In genomic region chr9:95685660-95686440, GRCm38 (mm10) we compare ENCODE assay signal across 18 mouse cellular contexts. TPM values are rescaled to one million over a fixed set of nuclear protein-coding genes. Genes with fewer than 3 reads are reported as not detected.
DNase-seq lines count a peak whose midpoint lies in the region; ATAC-seq and TF ChIP-seq lines count a peak whose summit lies in the region.
"Had no signal": no experiment of that assay in that cellular context is flagged by ENCODE, and none has a peak within 500 bp of the region (broad histone marks: within the 10 kb centered on the region; RNA-seq: fewer than 3 reads in every experiment).

No protein-coding gene starts in this region.

- DNase-seq in midbrain, embryonic 10.5 days (ENCODE audit: low spot score), result peak; percentile 33
- DNase-seq in midbrain, postnatal 0 days (ENCODE audit: low spot score), result no peak
- DNase-seq in limb, embryonic 10.5 days (ENCODE audit: low spot score), result peak; percentile 39
- no peak for DNase-seq in cerebellum, adult 11-12 months
- DNase-seq in natural killer cell, adult 2 months (ENCODE audit: low spot score in 2 of 2), result no peak
- DNase-seq in thymus, adult 2 months, result no peak
- DNase-seq: adrenal gland, postnatal 25 days; cerebellum, postnatal 14 days; heart, adult 18-20 months; kidney, postnatal 14 days; right cerebral cortex, postnatal 4 days had no signal

- H3K4me3 ChIP-seq in midbrain, embryonic 10.5 days, result no peak overlapping the region
- H3K4me3 ChIP-seq in midbrain, postnatal 0 days (ENCODE audit: low read depth, low read length), result no peak overlapping the region
- no peak overlapping the region for H3K4me3 ChIP-seq in embryonic facial prominence, embryonic 15.5 days (replicated peaks)
- no peak overlapping the region for H3K4me3 ChIP-seq in limb, embryonic 10.5 days
- H3K4me3 ChIP-seq in midbrain, embryonic 16.5 days (ENCODE audit: low read depth, low read length), result no peak overlapping the region
- no peak overlapping the region for H3K4me3 ChIP-seq in thymus, adult 2 months (ENCODE audit: control insufficient read depth, insufficient read depth, low read length)
- H3K4me3 ChIP-seq: liver, embryonic 15.5 days; neural tube, embryonic 13.5 days had no signal

- H3K27me3 ChIP-seq in midbrain, embryonic 10.5 days (ENCODE audit: low read depth, poor library complexity, severe bottlenecking), result peaks cover 7% of the 10 kb centered on the region; the same call in 1 of the 2 replicates
- H3K27me3 ChIP-seq in midbrain, postnatal 0 days (ENCODE audit: insufficient read depth, low read length), result no peaks in the 10 kb centered on the region
- H3K27me3 ChIP-seq in embryonic facial prominence, embryonic 15.5 days, result no peaks in the 10 kb centered on the region
- H3K27me3 ChIP-seq in limb, embryonic 10.5 days (ENCODE audit: low read depth, poor library complexity, severe bottlenecking), result no peaks in the 10 kb centered on the region
- no peaks in the 10 kb centered on the region for H3K27me3 ChIP-seq in midbrain, embryonic 16.5 days (ENCODE audit: control insufficient read depth, insufficient read depth, low read depth, low read length)
- no peaks in the 10 kb centered on the region for H3K27me3 ChIP-seq in thymus, adult 2 months (ENCODE audit: control insufficient read depth, insufficient read depth, low read length)
- H3K27me3 ChIP-seq: liver, embryonic 15.5 days; neural tube, embryonic 13.5 days had no signal

- no peaks in the 10 kb centered on the region for H3K9me3 ChIP-seq in midbrain, embryonic 10.5 days (replicated peaks)
- no peaks in the 10 kb centered on the region for H3K9me3 ChIP-seq in midbrain, postnatal 0 days (ENCODE audit: low read length)
- H3K9me3 ChIP-seq in embryonic facial prominence, embryonic 15.5 days (replicated peaks), result no peaks in the 10 kb centered on the region
- no peaks in the 10 kb centered on the region for H3K9me3 ChIP-seq in limb, embryonic 10.5 days (replicated peaks)
- H3K9me3 ChIP-seq in midbrain, embryonic 16.5 days (replicated peaks; ENCODE audit: control insufficient read depth, low read length, poor library complexity, severe bottlenecking), result no peaks in the 10 kb centered on the region
- H3K9me3 ChIP-seq: G1E; liver, embryonic 15.5 days; neural tube, embryonic 13.5 days had no signal

- H3K9ac ChIP-seq in midbrain, postnatal 0 days (replicated peaks; ENCODE audit: low read length, poor library complexity, severe bottlenecking), result no peak overlapping the region
- H3K9ac ChIP-seq in embryonic facial prominence, embryonic 15.5 days, result no peak overlapping the region
- no peak overlapping the region for H3K9ac ChIP-seq in midbrain, embryonic 16.5 days (ENCODE audit: low read depth, low read length)
- H3K9ac ChIP-seq: hindbrain, embryonic 14.5 days; liver, embryonic 15.5 days; neural tube, embryonic 13.5 days had no signal

- no peak overlapping the region for H3K4me2 ChIP-seq in midbrain, postnatal 0 days (ENCODE audit: low read depth, low read length, poor library complexity, severe bottlenecking)
- H3K4me2 ChIP-seq in embryonic facial prominence, embryonic 15.5 days (replicated peaks), result no peak overlapping the region
- no peak overlapping the region for H3K4me2 ChIP-seq in midbrain, embryonic 16.5 days (ENCODE audit: low read length)
- H3K4me2 ChIP-seq: hindbrain, embryonic 14.5 days; liver, embryonic 15.5 days; neural tube, embryonic 13.5 days had no signal

- no peak for ATAC-seq in midbrain, postnatal 0 days (ENCODE audit: low FRiP score)
- ATAC-seq in embryonic facial prominence, embryonic 15.5 days (ENCODE audit: insufficient number of reproducible peaks, low FRiP score, low TSS enrichment, low read depth), result peak; percentile 43
- peak; percentile 45; the same call in 1 of the 2 replicates for ATAC-seq in midbrain, embryonic 16.5 days
- ATAC-seq: intestine, embryonic 16.5 days had no signal

- no peak overlapping the region for H3K27ac ChIP-seq in midbrain, embryonic 10.5 days (replicated peaks)
- no peak overlapping the region for H3K27ac ChIP-seq in midbrain, postnatal 0 days (ENCODE audit: low read depth, low read length)
- no peak overlapping the region for H3K27ac ChIP-seq in embryonic facial prominence, embryonic 15.5 days (replicated peaks)
- H3K27ac ChIP-seq in limb, embryonic 10.5 days, result no peak overlapping the region
- no peak overlapping the region for H3K27ac ChIP-seq in midbrain, embryonic 16.5 days (ENCODE audit: low read length)
- no peak overlapping the region for H3K27ac ChIP-seq in thymus, adult 2 months (ENCODE audit: control insufficient read depth, insufficient read depth, low read length)
- H3K27ac ChIP-seq: hindbrain, embryonic 14.5 days; liver, embryonic 15.5 days; neural tube, embryonic 13.5 days had no signal

- H3K36me3 ChIP-seq in midbrain, embryonic 10.5 days, result no peaks in the 10 kb centered on the region
- H3K36me3 ChIP-seq in midbrain, postnatal 0 days (ENCODE audit: insufficient read depth, low read length), result no peaks in the 10 kb centered on the region
- H3K36me3 ChIP-seq in embryonic facial prominence, embryonic 15.5 days, result no peaks in the 10 kb centered on the region
- H3K36me3 ChIP-seq in limb, embryonic 10.5 days, result peaks cover 8% of the 10 kb centered on the region; the same call in 1 of the 2 replicates
- no peaks in the 10 kb centered on the region for H3K36me3 ChIP-seq in midbrain, embryonic 16.5 days (ENCODE audit: control insufficient read depth, insufficient read depth, low read length)
- no peaks in the 10 kb centered on the region for H3K36me3 ChIP-seq in thymus, adult 2 months (ENCODE audit: control insufficient read depth, insufficient read depth, low read length)
- H3K36me3 ChIP-seq: G1E; liver, embryonic 15.5 days; neural tube, embryonic 13.5 days had no signal

- peaks cover 13% of the 10 kb centered on the region for H3K4me1 ChIP-seq in midbrain, embryonic 10.5 days
- no peaks in the 10 kb centered on the region for H3K4me1 ChIP-seq in midbrain, postnatal 0 days (ENCODE audit: insufficient read depth, low read length)
- peaks cover 12% of the 10 kb centered on the region; the same call in 1 of the 2 replicates for H3K4me1 ChIP-seq in embryonic facial prominence, embryonic 15.5 days
- H3K4me1 ChIP-seq in limb, embryonic 10.5 days, result peaks cover 37% of the 10 kb centered on the region
- no peaks in the 10 kb centered on the region for H3K4me1 ChIP-seq in midbrain, embryonic 16.5 days (ENCODE audit: control insufficient read depth, insufficient read depth, low read length)
- no peaks in the 10 kb centered on the region for H3K4me1 ChIP-seq in thymus, adult 2 months (replicated peaks; ENCODE audit: control insufficient read depth, insufficient read depth, low read length)
- H3K4me1 ChIP-seq: liver, embryonic 15.5 days; neural tube, embryonic 13.5 days had no signal

- no peak for TF ChIP-seq CTCF in midbrain, postnatal 0 days (IDR thresholded peaks at IDR 0.05)
- TF ChIP-seq CTCF in thymus, adult 2 months (IDR thresholded peaks at IDR 0.05; ENCODE audit: borderline replicate concordance, control insufficient read depth, extremely low read depth, insufficient read depth, low read length, poor library complexity), result no peak

- no peak for TF ChIP-seq POLR2A in thymus, adult 2 months (IDR thresholded peaks at IDR 0.05; ENCODE audit: control insufficient read depth, extremely low read depth, insufficient read depth, low read length, poor library complexity)

- WGBS in midbrain, embryonic 10.5 days, result 37% methylated on average over 11 of the region's 11 CpGs
- WGBS in midbrain, postnatal 0 days, result 26% methylated on average over 11 of the region's 11 CpGs
- 30% methylated on average over 11 of the region's 11 CpGs for WGBS in embryonic facial prominence, embryonic 15.5 days
- 63% methylated on average over 11 of the region's 11 CpGs for WGBS in limb, embryonic 10.5 days
- WGBS in midbrain, embryonic 16.5 days, result 19% methylated on average over 11 of the region's 11 CpGs
- 83% methylated on average over 11 of the region's 11 CpGs for WGBS in thymus, adult 2 months

RNA-seq across cellular contexts. Expression of gene Pcolce2, which starts 48.4 kb away (rescaled TPM):
- polyA plus RNA-seq in midbrain, embryonic 10.5 days (2016; fragmentation: Nextera tagmentation; extraction: Ambion mirVana), result 2.9 and 3.2 TPM in 2 replicates
- 0.66 and 1.7 TPM in 2 replicates for total RNA-seq in midbrain, postnatal 0 days (2014; rRNA removed)
- polyA plus RNA-seq in midbrain, postnatal 0 days (2015; fragmentation: Nextera tagmentation; extraction: Ambion mirVana), result 2.0 and 2.1 TPM in 2 replicates
- polyA plus RNA-seq in embryonic facial prominence, embryonic 15.5 days (2015; fragmentation: Nextera tagmentation; extraction: Ambion mirVana), result 8.7 and 11.8 TPM in 2 replicates
- 7.0 and 7.1 TPM in 2 replicates for polyA plus RNA-seq in limb, embryonic 10.5 days (2016; fragmentation: Nextera tagmentation; extraction: Ambion mirVana)
- 1.7 and 2.3 TPM in 2 replicates for polyA plus RNA-seq in midbrain, embryonic 16.5 days (2015; fragmentation: Nextera tagmentation; extraction: Ambion mirVana)
- 0.38 and 0.46 TPM in 2 replicates for polyA plus RNA-seq in thymus, adult 2 months (2012; rRNA removed)
- polyA plus RNA-seq: G1E had no signal

Comparison
In these comparisons a context has a peak if more than half of its experiments do, and no peak if none do; other contexts are left out.
1. DNase-seq: peak in midbrain, embryonic 10.5 days (single experiment) and limb, embryonic 10.5 days (single experiment); none in midbrain, postnatal 0 days (single experiment), cerebellum, adult 11-12 months (single experiment), natural killer cell, adult 2 months (0 of 2) and thymus, adult 2 months (single experiment).